Mouse (Mus musculus) ES-E14 (cell line): ENCODE measurements at regions not wholly inside any gene's neighbourhood (a gene's known extent, or its start where the extent isn't known, plus 50 kb on each side); places are given as distances from the start of the nearest gene placed in this dataset.

Experiments
- DNase-seq: peaks from one replicate; pipeline ENCODE4 v3.0.0-alpha.2; 2013; ENCODE audit warnings: low read depth, low spot score
- H3K27ac ChIP-seq: 2 replicates; pipeline ENCODE4 v1.5.1; 2012; ENCODE audit warnings: low read depth, mild to moderate bottlenecking, low read length, moderate library complexity, mixed read lengths; ENCODE audit not compliant: poor library complexity, insufficient read depth, severe bottlenecking
- H3K36me3 ChIP-seq: 2 replicates; pipeline ENCODE4 v1.6.1; 2012; ENCODE audit warnings: mild to moderate bottlenecking, low read length, moderate library complexity, mixed read lengths; ENCODE audit not compliant: control insufficient read depth, poor library complexity, insufficient read depth, severe bottlenecking
- H3K4me1 ChIP-seq, 2 experiments: fragments of 150-350 bp in 1 of 2; sonication (generic) in 1 of 2; 2 replicates each; pipeline ENCODE4 v1.6.1; 2012; ENCODE audit warnings: low read length in 2 of 2, mild to moderate bottlenecking in 1 of 2, mixed read lengths in 1 of 2; ENCODE audit not compliant: control insufficient read depth in 2 of 2, insufficient read depth in 2 of 2, poor library complexity in 1 of 2
- H3K4me3 ChIP-seq, 2 experiments: fragments of 150-350 bp in 1 of 2; sonication (generic) in 1 of 2; 2 replicates each; pipeline ENCODE4 v1.5.1; 2012; ENCODE audit warnings: low read length in 2 of 2, low read depth in 1 of 2, mild to moderate bottlenecking in 1 of 2, mixed read lengths in 1 of 2; ENCODE audit not compliant: insufficient read depth in 1 of 2, poor library complexity in 1 of 2, severe bottlenecking in 1 of 2
- H3K9ac ChIP-seq: 2 replicates; pipeline ENCODE4 v1.6.1; 2012; ENCODE audit warnings: low read depth, mild to moderate bottlenecking, low read length, mixed read lengths; ENCODE audit not compliant: poor library complexity, insufficient read depth, severe bottlenecking
- H3K9me3 ChIP-seq: fragments of 150-350 bp; sonication (generic); 2 replicates; pipeline ENCODE4 v1.6.1; 2012; ENCODE audit warnings: low read depth, mild to moderate bottlenecking, low read length; ENCODE audit not compliant: control insufficient read depth, insufficient read depth
- CHD2 ChIP-seq: IDR thresholded peaks from 2 replicates; pipeline ENCODE4 v1.6.1; 2014; ENCODE audit warnings: mild to moderate bottlenecking, low read depth, low read length, inconsistent platforms
- HCFC1 ChIP-seq: IDR thresholded peaks from 2 replicates; pipeline ENCODE4 v1.6.1; 2012; ENCODE audit warnings: low read length, inconsistent platforms, borderline replicate concordance; ENCODE audit not compliant: insufficient read depth
- MAFK ChIP-seq: IDR thresholded peaks from 2 replicates; pipeline ENCODE4 v1.6.1; 2014; ENCODE audit warnings: mild to moderate bottlenecking, low read depth, low read length, inconsistent platforms; ENCODE audit not compliant: insufficient read depth
- ZC3H11A ChIP-seq: IDR thresholded peaks from 2 replicates; pipeline ENCODE4 v1.6.1; 2012; ENCODE audit warnings: low read depth, mild to moderate bottlenecking, inconsistent platforms, low read length, borderline replicate concordance
- ZNF384 ChIP-seq: IDR thresholded peaks from 2 replicates; pipeline ENCODE4 v1.6.1; 2012; ENCODE audit warnings: low read depth, low read length, inconsistent platforms
- in situ Hi-C, 2 experiments: fragments of 600-800 bp; cut with MboI; formaldehyde crosslinking; loops; one replicate each; pipeline ENCODE4 v1.15.1; 2025; ENCODE audit warnings: low sequenced_read_pairs in 2 of 2, inconsistent platforms in 1 of 2; ENCODE audit not compliant: unreplicated experiment in 2 of 2

DNA sequence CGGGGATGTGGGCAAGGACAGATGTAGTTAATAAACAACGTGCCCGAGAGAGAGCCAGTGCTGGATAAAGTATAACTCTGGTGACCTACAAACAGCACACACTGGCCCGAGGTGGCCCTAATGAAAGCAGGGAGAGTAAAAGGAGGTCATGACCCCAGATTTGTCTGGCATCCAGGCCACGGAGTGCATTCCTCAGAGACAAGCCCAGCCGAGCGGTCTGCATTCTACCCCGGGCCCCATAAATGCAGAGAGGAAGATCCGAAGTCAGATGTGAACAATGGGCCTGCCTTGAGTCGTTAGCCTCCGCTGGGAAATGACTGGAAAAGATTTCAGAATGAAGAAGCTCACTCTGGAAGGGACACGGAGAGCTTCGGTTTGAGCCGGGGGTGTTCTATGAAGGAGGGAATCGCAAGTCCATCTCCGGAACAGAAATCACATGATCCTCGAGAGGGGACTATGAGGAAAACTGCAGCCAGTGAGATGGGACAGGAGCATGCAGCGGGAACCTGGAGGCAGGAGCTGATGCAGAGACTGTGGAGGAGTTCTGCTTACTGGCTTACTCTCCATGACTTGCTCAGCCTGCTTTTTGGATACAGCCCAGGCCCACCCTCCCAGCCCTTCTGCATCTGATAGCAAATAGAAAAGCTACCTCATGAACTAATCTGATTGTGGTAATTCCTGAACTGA lies 103.9 kb upstream of the Dapk1 start:
- no peaks in the 10 kb centered on the region for H3K36me3 ChIP-seq
- TF ChIP-seq MAFK (no peak), ZNF384 (no peak), ZC3H11A (no peak), CHD2 (no peak), HCFC1 (no peak)
- no peak overlapping the region for H3K9ac ChIP-seq
- in situ Hi-C loops: no loop called here
- H3K9me3 ChIP-seq: no peaks in the 10 kb centered on the region
- H3K4me1 ChIP-seq: 0 out of 4 replicates have a peak, but pooled peaks cover 0 to 3% of the 10 kb centered on the region in 2 experiments
- H3K27ac ChIP-seq: no peak overlapping the region
- no peak overlapping the region for H3K4me3 ChIP-seq
- no peak for DNase-seq

GRCm38 (mm10) chr13:60504196-60504595 lies 97.6 kb upstream of the Dapk1 start:
- in situ Hi-C loops: no loop called here
- Histone ChIP-seq H3K4me3 (no peak overlapping the region), H3K27ac (no peak overlapping the region), H3K4me1 (no peaks in the 10 kb centered on the region), H3K9me3 (no peaks in the 10 kb centered on the region), H3K36me3 (no peaks in the 10 kb centered on the region), H3K9ac (no peak overlapping the region)
- DNase-seq: no peak
- TF ChIP-seq MAFK: no peak
- no peak for TF ChIP-seq HCFC1
- TF ChIP-seq ZNF384: no peak
- TF ChIP-seq CHD2: no peak
- no peak for TF ChIP-seq ZC3H11A

DNA sequence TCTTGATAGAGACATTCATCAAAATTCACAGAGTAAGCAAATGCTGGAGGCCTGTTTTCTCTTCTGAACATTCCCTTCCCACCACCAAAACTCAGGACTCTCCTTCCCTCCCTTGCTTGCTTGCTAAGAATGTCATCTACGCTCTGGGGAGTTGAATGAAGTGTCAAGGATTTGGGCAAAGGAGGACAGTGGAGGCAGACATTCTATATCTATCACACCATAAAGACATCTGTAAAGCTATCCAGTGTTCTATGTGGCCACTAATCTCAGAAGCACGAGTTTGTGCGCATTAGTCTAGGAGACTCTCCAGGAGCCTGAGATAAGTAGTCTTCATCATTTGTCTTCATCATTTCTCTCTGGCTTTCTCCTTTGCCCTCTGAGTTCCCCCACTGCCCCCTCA lies 94.1 kb upstream of the Dapk1 start:
- no peak for DNase-seq
- Histone ChIP-seq H3K4me1 (no peaks in the 10 kb centered on the region), H3K9ac (no peak overlapping the region), H3K36me3 (no peaks in the 10 kb centered on the region), H3K4me3 (no peak overlapping the region), H3K27ac (no peak overlapping the region), H3K9me3 (no peaks in the 10 kb centered on the region)
- in situ Hi-C loops: no loop called here
- TF ChIP-seq HCFC1 (no peak), ZC3H11A (no peak)

DNA sequence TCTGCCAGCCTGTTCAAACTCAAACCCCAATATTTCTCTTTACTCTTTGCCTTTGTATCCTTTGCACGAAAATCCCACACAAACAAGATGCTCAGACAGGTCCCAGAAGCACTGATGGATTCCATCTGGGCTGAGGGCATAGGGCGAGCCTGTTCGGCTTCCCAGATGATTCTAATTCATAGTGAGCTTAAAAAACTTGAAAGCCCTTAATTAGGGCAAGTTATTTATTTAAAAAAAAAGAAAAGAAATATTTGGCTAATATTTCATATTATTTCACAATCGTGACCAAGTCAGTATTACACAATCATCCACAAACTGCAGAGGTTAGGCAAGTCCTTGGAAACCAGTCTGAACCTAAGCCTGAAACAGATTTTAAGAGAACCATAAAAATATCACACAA lies 93.7 kb upstream of the Dapk1 start:
- Histone ChIP-seq H3K4me3 (no peak overlapping the region), H3K27ac (no peak overlapping the region), H3K9ac (no peak overlapping the region), H3K4me1 (no peaks in the 10 kb centered on the region), H3K9me3 (no peaks in the 10 kb centered on the region), H3K36me3 (no peaks in the 10 kb centered on the region)
- TF ChIP-seq CHD2: no peak
- DNase-seq: no peak
- in situ Hi-C loops: no loop called here

- no peak for DNase-seq
- no peak for TF ChIP-seq ZNF384
- TF ChIP-seq HCFC1: no peak
- no peak for TF ChIP-seq MAFK
- no peak for TF ChIP-seq CHD2
- TF ChIP-seq ZC3H11A: no peak
- Histone ChIP-seq H3K9ac (no peak overlapping the region), H3K36me3 (no peaks in the 10 kb centered on the region), H3K27ac (no peak overlapping the region), H3K4me1 (no peaks in the 10 kb centered on the region), H3K9me3 (no peaks in the 10 kb centered on the region), H3K4me3 (no peak overlapping the region)
- in situ Hi-C loops: no loop called here
Measured at GRCm38 (mm10) chr13:60508856-60509255, 92.9 kb upstream of the Dapk1 start.
